Mouse (Mus musculus): Measurements from ENCODE around the gene Hivep3.

Hivep3 gene

DNA sequence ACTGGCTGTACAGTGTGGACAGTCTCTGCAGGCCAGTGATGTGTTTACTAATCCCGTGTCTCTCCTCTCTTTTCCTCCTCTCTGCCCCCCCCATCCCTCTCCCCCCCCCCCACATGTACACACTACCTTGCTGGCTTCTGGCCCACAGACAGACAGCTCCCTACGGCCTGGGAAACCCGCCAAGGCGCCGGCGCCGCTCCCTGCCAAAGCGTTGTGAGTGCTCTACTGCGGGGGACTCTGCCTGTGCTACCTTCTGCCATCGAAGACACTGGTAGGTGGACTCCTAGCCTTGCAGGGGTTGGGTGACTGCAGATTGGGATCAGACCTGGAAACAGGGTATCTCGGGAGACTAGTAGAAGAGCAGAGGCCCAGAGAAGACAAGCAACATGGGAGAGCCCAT lies 429.7 kb downstream of the Hivep3 start:
- DNase-seq, result no peak

DNA sequence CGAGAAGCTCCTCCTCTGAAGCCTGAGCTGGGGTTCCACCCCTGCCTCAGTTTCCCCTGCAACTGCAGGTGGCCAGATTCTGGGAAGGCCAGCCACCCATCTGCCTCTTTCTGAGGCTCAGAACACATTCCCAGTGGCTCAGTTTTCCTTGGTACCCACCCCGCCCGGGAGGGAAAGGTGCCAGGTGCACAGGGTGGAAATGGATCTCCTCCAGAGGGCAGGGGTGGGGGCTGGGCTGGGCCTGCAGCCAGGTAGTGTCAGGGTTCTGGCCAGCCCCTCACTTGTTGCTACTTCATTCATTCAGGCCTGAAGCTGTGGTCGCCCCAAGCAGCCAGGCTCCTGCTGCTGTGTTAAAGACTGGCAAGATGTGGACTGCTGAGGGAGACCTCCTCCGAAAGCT lies 430.7 kb downstream of the Hivep3 start:
- DNase-seq, result no peak

DNA sequence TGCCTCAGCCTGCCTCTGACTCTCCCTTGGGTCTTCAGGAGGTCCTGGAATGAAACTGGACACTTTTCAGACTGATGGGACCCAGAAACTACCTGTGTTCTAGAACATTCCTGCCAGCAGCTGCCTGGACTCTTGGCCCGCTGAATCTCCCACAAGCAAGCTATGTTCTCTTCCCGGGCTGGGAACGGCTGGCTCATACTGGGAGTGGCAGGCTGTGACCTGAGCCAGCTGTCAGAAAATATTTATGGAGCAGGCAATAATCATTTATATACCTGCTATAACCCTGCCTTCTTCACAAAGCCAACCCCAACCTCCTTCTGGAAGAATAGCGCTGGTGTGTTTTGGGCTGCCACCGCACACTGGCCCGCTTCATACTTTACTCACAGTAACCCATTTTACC lies 434.2 kb downstream of the Hivep3 start:
- DNase-seq, result no peak

DNA sequence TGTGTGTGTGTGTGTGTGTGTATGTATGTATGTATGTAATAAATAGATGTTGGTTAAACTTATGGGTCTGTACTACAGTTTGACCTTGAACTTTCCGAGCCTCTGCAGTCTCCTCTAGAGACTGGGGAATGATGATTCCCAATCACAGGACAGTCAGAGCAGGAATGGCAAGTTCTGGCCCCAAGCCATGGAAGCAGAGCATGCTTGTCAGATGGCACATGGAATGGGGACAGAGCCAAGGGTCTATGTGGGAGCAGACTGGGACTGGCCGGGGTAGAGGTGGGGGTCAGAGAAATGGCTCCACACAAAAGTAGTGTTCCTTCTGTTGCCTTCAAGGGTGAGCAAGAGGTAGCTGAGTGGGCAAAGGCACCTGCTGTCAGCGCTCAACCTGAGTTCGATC lies 434.8 kb downstream of the Hivep3 start:
- no peak for DNase-seq

DNA sequence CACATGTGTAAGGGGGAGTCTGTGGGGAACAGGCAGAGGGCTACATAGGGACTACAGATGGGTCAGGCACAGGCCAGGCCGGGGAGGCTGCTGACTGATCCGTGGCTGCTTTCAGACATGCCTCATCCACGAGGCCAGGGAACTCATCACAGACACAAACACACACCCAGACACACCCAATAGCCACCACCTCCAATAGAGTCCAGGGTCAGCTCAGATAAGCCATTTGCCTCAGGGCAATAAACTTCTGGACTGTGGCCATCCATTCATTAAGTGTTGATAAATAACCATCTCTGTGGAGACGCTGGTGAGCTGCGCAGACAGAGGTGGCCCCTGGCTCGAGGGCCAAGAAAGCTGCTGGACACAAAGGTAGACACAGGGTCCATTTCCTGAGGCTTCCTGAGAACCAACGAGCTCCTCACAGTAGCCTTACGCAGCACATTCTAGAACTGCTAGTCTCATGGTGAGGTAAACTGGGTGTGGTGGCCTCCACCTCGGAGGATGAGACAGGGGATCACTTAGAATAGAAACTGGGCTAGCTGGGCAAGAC lies 436.9 kb downstream of the Hivep3 start:
- no peak for DNase-seq

DNA sequence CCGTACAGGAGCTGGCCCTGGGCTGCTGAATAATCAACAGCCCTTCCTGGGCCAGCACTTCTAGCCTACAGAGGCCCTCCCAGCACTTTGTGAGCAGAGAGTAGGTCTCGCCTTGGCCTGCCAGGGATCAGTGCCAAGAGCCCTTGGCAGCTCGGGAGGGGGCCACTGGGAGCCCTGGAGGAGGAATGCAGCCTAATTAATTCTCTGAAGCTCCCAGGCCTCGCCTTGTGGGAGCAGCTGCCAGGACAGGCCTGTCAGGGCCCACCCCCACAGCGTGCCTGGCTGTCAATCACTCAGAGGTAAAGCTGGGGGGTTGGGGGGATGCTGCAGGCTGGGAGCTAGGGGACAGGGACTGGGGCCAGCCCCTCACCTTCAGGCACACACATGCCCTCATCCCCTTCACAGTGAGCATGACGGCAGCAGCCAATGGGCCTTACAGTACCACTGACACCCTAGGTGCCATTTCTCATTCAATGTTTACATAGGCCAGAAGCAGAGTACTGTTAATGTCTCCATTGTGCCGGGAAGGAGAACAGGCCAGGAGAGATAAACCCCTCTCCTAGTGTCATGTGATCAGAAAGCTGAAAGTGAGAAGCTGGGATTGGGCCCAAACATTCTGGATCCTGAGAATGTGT lies 438.6 kb downstream of the Hivep3 start:
- DNase-seq, result no peak

DNA sequence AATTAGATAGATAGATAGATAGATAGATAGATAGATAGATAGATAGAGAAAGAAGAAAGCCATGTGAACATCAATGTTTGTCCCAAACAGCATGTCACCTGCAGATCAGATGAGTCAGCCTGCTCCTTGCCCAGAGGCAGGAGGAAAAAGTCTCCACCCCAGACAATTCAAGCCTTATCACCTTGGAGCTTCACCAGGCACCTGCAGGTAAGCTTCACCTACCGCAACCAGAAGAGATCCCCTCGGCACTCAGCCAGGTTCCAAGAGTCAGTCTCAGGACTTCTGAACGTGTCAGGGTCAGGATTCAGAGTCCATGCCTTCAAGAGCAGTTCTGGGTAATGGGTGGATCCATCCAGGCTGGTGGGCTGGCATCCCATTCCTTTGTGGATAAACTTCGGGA lies 445.5 kb downstream of the Hivep3 start:
- DNase-seq, result no peak

DNA sequence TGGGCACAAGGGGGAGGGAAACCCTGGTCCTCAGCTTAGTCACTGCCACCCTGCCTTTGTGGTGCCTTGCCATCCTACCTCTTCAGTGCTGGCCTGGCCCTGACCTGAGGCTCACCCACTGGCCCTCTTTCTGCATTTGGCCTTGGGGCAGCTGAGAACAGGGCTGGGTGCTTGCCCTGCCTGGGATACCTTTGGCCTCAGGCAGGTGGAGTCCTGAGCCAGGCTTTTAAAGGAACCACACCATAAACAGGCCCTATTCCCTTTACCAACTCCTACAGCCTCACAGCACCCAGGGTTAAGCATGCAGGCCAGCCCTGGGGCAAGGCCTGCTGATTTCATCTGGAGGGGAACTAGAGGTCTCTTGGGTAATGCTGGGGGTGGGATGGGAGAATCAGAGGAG lies 447.0 kb downstream of the Hivep3 start:
- DNase-seq, result no peak

DNA sequence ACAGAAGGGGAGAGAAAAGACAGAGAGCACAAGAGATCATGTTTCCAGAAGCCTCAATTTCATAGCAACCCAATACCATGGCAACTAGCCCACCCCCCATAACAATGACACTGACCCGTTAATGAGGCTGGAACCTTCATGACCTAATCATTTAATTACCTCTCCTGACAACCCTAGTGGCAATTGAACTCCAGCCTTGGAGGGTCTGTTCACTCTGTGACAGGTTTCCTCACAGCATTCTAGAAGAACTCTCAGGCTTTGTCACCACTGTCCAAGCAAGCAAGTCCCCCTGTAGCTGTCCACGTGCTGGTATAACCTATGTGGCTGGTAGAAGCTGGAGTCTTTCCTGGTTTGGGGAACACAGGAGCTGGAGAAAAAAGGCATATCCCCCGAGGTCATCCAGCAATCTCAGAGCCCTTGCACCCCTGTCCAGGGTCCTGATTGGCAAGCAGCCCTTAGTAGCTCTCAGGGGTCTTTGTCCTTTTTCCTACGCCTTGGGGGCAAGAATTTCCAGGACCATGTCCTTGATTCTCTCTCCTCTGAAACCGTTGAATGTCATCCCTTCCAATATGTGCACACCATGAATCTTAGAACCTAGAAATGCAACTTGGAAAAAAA lies 450.9 kb downstream of the Hivep3 start:
- DNase-seq, result no peak

DNA sequence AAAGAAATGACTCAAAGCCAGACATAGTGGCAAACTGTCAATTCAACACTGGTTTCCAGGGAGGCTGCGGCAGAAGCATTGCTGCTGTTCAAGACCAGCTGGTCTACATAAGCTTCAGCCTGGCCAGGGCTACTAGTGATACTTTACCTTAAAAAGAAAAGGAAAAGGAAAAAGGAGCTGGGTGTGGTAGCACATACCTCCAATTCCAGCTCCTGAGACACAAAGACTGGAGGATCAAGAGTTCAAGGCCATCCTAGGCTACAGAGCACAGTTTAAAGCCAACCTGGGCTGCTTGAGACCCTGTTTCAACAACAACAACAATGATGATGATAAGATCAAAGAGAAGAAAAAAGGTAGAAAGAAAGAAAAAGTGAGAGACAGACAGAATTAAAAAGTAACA lies 452.9 kb downstream of the Hivep3 start:
- no peak for DNase-seq

DNA sequence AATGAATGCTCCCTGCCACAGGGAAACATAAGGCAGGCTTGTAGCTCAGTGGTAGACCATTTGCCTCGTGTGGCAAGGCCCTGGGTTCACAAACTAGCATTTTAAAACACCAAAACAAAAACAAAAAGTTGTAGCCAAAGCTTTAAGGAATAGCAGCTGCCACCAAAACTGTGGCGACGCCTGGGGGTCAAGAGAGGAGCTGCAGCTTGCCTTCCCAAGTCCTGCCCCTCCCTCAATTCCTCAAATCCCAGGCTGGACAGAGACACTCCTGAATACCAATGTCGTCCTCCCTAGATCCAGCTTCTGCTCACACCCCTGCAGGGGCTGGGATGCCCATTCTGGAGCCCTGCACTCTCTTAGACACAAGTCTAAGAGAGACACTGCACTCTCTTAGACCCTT lies 453.4 kb downstream of the Hivep3 start:
- no peak for DNase-seq
